Mouse (Mus musculus) bone marrow macrophage, adult 2 months (primary cell): ENCODE measurements around the gene Npc1l1.

Experiments used
- CTCF ChIP-seq: IDR thresholded peaks from 2 replicates; pipeline ENCODE4 v1.5.1; 2012; ENCODE audit warnings: low read depth, mild to moderate bottlenecking, low read length, moderate library complexity
- POLR2A ChIP-seq: IDR thresholded peaks from 2 replicates; pipeline ENCODE4 v1.6.1; 2012; ENCODE audit warnings: mild to moderate bottlenecking, low read depth, low read length, borderline replicate concordance

DNA sequence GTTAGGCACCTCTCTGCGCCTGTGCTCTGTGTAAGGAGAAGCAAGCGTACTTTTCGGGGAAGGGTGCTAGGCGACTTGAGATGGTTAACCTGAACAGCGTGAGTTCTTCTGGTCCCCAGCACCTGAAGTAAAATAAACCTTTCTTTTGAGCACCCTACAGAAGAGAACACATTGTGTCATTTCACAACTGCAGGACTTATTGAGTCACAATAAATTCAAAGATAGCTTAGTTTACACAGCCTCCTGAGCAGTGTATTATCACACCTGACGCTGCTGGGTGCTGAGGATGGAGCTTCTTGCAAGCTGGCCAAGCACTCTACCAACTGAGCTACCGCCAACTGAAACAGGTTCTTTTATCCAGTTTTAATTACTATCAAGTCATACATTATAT is 45.1 kb upstream of the Npc1l1 start:
- TF ChIP-seq CTCF (no peak), POLR2A (no peak)
